Comparison of ENCODE assay signal across 11 mouse cellular contexts in genomic region chr6:121611796-121612195, GRCm38 (mm10). TPM values are rescaled to one million over a fixed set of nuclear protein-coding genes. Genes with fewer than 3 reads are reported as not detected.
DNase-seq lines count a peak whose midpoint lies in the region; ATAC-seq and TF ChIP-seq lines count a peak whose summit lies in the region.
"Had no signal": no experiment of that assay in that cellular context is flagged by ENCODE, and none has a peak within 500 bp of the region (broad histone marks: within the 10 kb centered on the region; RNA-seq: fewer than 3 reads in every experiment).

No protein-coding gene starts in this region.

- no peak for TF ChIP-seq POLR2A in MEL (IDR thresholded peaks at IDR 0.05; ENCODE audit: control insufficient read depth in 1 of 2, insufficient read depth in 1 of 2, low read depth in 1 of 2, low read length in 2 of 2, poor library complexity in 1 of 2)

- TF ChIP-seq RAD21 in MEL (IDR thresholded peaks at IDR 0.05; ENCODE audit: low read depth, low read length), result 0 out of 2 replicates have a peak, but pooled peaks have one; percentile 9

- H3K27ac ChIP-seq in forebrain, embryonic 14.5 days (ENCODE audit: low read depth, low read length), result no peak overlapping the region
- no peak overlapping the region for H3K27ac ChIP-seq in forebrain, embryonic 16.5 days (ENCODE audit: low read length)
- no peak overlapping the region for H3K27ac ChIP-seq in MEL (ENCODE audit: control insufficient read depth, low read depth, low read length)
- H3K27ac ChIP-seq: forebrain, embryonic 13.5 days had no signal

- H3K4me1 ChIP-seq in forebrain, embryonic 14.5 days (ENCODE audit: control insufficient read depth, insufficient read depth, low read length), result no peaks in the 10 kb centered on the region
- H3K4me1 ChIP-seq in forebrain, embryonic 16.5 days (replicated peaks; ENCODE audit: control insufficient read depth, insufficient read depth, low read length), result no peaks in the 10 kb centered on the region
- no peaks in the 10 kb centered on the region for H3K4me1 ChIP-seq in MEL (ENCODE audit: control insufficient read depth in 1 of 2, insufficient read depth in 2 of 2, low read length in 2 of 2)
- H3K4me1 ChIP-seq: forebrain, embryonic 13.5 days had no signal

- no peak overlapping the region for H3K9ac ChIP-seq in forebrain, embryonic 14.5 days (ENCODE audit: low read length)
- no peak overlapping the region for H3K9ac ChIP-seq in forebrain, embryonic 16.5 days (replicated peaks; ENCODE audit: low read depth, low read length)
- H3K9ac ChIP-seq in MEL (ENCODE audit: control insufficient read depth, low read depth, low read length, poor library complexity, severe bottlenecking), result no peak overlapping the region
- H3K9ac ChIP-seq: forebrain, embryonic 13.5 days had no signal

- TF ChIP-seq CTCF in MEL (IDR thresholded peaks at IDR 0.05 in 2 of 3, conservative IDR thresholded peaks at IDR 0.05 in 1 of 3; ENCODE audit: control insufficient read depth in 1 of 3, insufficient read depth in 1 of 3, low read depth in 2 of 3, low read length in 3 of 3, poor library complexity in 1 of 3, severe bottlenecking in 1 of 3), result peak in 1 of 3 experiments; percentile 35; a peak in 2 of 6 replicates

- peak; percentile 45 for DNase-seq in forebrain, embryonic 14.5 days (ENCODE audit: low spot score)
- peak; percentile 2 to 8 for DNase-seq in left cerebral cortex, postnatal 14 days (ENCODE audit: low spot score in 2 of 2)
- DNase-seq in left cerebral cortex, postnatal 36 days (ENCODE audit: low spot score in 2 of 2), result no peak
- DNase-seq in MEL (ENCODE audit: low read depth, low spot score), result peak; percentile 8
- DNase-seq in cerebellum, postnatal 36 days, result peak; percentile 6 to 29
- DNase-seq in B cell, adult 2 months, result no peak
- DNase-seq in ovary, adult 18-20 months (ENCODE audit: low spot score), result no peak
- DNase-seq: thymus, adult 18-20 months had no signal

- H3K79me2 ChIP-seq in MEL (ENCODE audit: control insufficient read depth, insufficient read depth, low read length, poor library complexity), result no peaks in the 10 kb centered on the region

- H3K4me3 ChIP-seq in forebrain, embryonic 14.5 days (ENCODE audit: low read depth, low read length), result no peak overlapping the region
- H3K4me3 ChIP-seq in forebrain, embryonic 16.5 days (replicated peaks; ENCODE audit: low read length), result no peak overlapping the region
- no peak overlapping the region for H3K4me3 ChIP-seq in MEL (ENCODE audit: control insufficient read depth in 1 of 2, insufficient read depth in 1 of 2, low read depth in 2 of 2, low read length in 2 of 2)
- H3K4me3 ChIP-seq: forebrain, embryonic 13.5 days; myocyte had no signal

- no peaks in the 10 kb centered on the region for H3K36me3 ChIP-seq in forebrain, embryonic 14.5 days (ENCODE audit: control insufficient read depth, insufficient read depth, low read length)
- H3K36me3 ChIP-seq in forebrain, embryonic 16.5 days (ENCODE audit: control insufficient read depth, insufficient read depth), result no peaks in the 10 kb centered on the region
- no peaks in the 10 kb centered on the region for H3K36me3 ChIP-seq in MEL (ENCODE audit: control insufficient read depth in 1 of 2, insufficient read depth in 2 of 2, low read length in 2 of 2)

- intact Hi-C loops in left cerebral cortex, postnatal 14 days (cut with DNase I), result no loop called here
- intact Hi-C loops in left cerebral cortex, postnatal 36 days (cut with DNase I), result no loop called here

- H3K4me2 ChIP-seq in forebrain, embryonic 14.5 days (ENCODE audit: low read length), result no peak overlapping the region
- H3K4me2 ChIP-seq in forebrain, embryonic 16.5 days (ENCODE audit: low read length), result no peak overlapping the region
- H3K4me2 ChIP-seq: forebrain, embryonic 13.5 days had no signal

- TF ChIP-seq EP300 in MEL (IDR thresholded peaks at IDR 0.05; ENCODE audit: low read depth in 1 of 2, low read length in 2 of 2), result no peak

- no peak for ATAC-seq in forebrain, embryonic 14.5 days
- no peak for ATAC-seq in forebrain, embryonic 16.5 days
- ATAC-seq: forebrain, embryonic 13.5 days had no signal

- H3K27me3 ChIP-seq in forebrain, embryonic 14.5 days (replicated peaks; ENCODE audit: control insufficient read depth, insufficient read depth, low read length), result no peaks in the 10 kb centered on the region
- no peaks in the 10 kb centered on the region for H3K27me3 ChIP-seq in forebrain, embryonic 16.5 days (replicated peaks; ENCODE audit: control insufficient read depth, insufficient read depth, low read length)
- H3K27me3 ChIP-seq in MEL (ENCODE audit: control insufficient read depth in 1 of 2, insufficient read depth in 2 of 2, low read length in 2 of 2), result no peaks in the 10 kb centered on the region
- H3K27me3 ChIP-seq: forebrain, embryonic 13.5 days had no signal

- 50% methylated on average over 3 of the region's 3 CpGs for WGBS in forebrain, embryonic 14.5 days
- 46% methylated on average over 3 of the region's 3 CpGs for WGBS in forebrain, embryonic 16.5 days

- H3K9me3 ChIP-seq in forebrain, embryonic 14.5 days (replicated peaks; ENCODE audit: control insufficient read depth, low read length), result no peaks in the 10 kb centered on the region
- no peaks in the 10 kb centered on the region for H3K9me3 ChIP-seq in forebrain, embryonic 16.5 days (ENCODE audit: control insufficient read depth, low read length)
- no peaks in the 10 kb centered on the region for H3K9me3 ChIP-seq in MEL (replicated peaks; ENCODE audit: insufficient read depth, low read length)
- H3K9me3 ChIP-seq: forebrain, embryonic 13.5 days had no signal

TF ChIP-seq in MEL, 35 proteins besides CTCF, POLR2A, EP300 and RAD21:
- TF ChIP-seq ZC3H11A (IDR thresholded peaks at IDR 0.05; ENCODE audit: low read depth, low read length), result no peak
- TF ChIP-seq SMC3 (IDR thresholded peaks at IDR 0.05; ENCODE audit: low read depth, low read length), result peak; percentile 29
- TF ChIP-seq MYC (IDR thresholded peaks at IDR 0.05; ENCODE audit: low read depth, low read length), result no peak

RNA-seq across cellular contexts. Expression of gene A2m, which starts 23.4 kb away (rescaled TPM):
- 3.7 and 6.6 TPM in 2 replicates for polyA plus RNA-seq in forebrain, embryonic 14.5 days (2014; fragmentation: Nextera tagmentation; extraction: Ambion mirVana)
- polyA plus RNA-seq in forebrain, embryonic 16.5 days (2015; fragmentation: Nextera tagmentation; extraction: Ambion mirVana), result 4.7 and 6.7 TPM in 2 replicates
- total RNA-seq in left cerebral cortex, postnatal 14 days (2021), result 1 to 10 TPM; 2.6 to 2.8 TPM
- total RNA-seq in left cerebral cortex, postnatal 36 days (2021), result 1 to 10 TPM; 1.8 to 2.9 TPM
- not detected in 2 replicates for total RNA-seq in MEL (2012; rRNA removed)
- polyA plus RNA-seq in MEL (2012; ENCODE audit: insufficient read depth in 1 of 2, insufficient read length in 2 of 2, low read depth in 1 of 2, low replicate concordance in 2 of 2, missing spikeins in 1 of 2), result not detected
- polyA plus RNA-seq: myocyte had no signal

Comparison
In these comparisons a context has a peak if more than half of its experiments do, and no peak if none do; other contexts are left out.
1. DNase-seq: peak in forebrain, embryonic 14.5 days (single experiment), left cerebral cortex, postnatal 14 days (2 of 2), MEL (single experiment) and cerebellum, postnatal 36 days (2 of 2); none in left cerebral cortex, postnatal 36 days (0 of 2), B cell, adult 2 months (0 of 2) and ovary, adult 18-20 months (single experiment).